Mouse (Mus musculus): ENCODE results near the gene Sarm1.

- TF ChIP-seq CTCF (IDR thresholded peaks at IDR 0.05; ENCODE audit: low read depth) (no peak), EP300 (IDR thresholded peaks at IDR 0.05; ENCODE audit: low read depth) (no peak)
Measured at GRCm38 (mm10) chr11:78467515-78467914, 30.0 kb downstream of the Sarm1 start.

Data from liver, postnatal 0 days (tissue).